Mouse (Mus musculus) kidney, adult 2 months (tissue): Measurements from ENCODE around the gene Fam45a. TPM values are rescaled to one million over a fixed set of nuclear protein-coding genes. Genes with fewer than 3 reads are reported as not detected.

ENCODE experiments used
- DNase-seq: peaks from one replicate; pipeline ENCODE4 v3.0.0; 2021
- H3K27ac ChIP-seq: fragments of 200-500 bp; 2 replicates; pipeline ENCODE4 v1.5.1; 2012; ENCODE audit warnings: low read depth, low read length, control low read depth, inconsistent platforms; ENCODE audit not compliant: insufficient read depth
- H3K27me3 ChIP-seq: fragments of 200-500 bp; replicated peaks from 2 replicates; pipeline ENCODE4 v1.6.1; 2012; ENCODE audit warnings: mild to moderate bottlenecking, moderate library complexity, low read length, inconsistent platforms; ENCODE audit not compliant: control insufficient read depth, insufficient read depth
- H3K36me3 ChIP-seq: fragments of 200-500 bp; 2 replicates; pipeline ENCODE4 v1.6.1; 2012; ENCODE audit warnings: mild to moderate bottlenecking, moderate library complexity, low read length, inconsistent platforms; ENCODE audit not compliant: control insufficient read depth, insufficient read depth
- H3K4me1 ChIP-seq: fragments of 200-500 bp; 2 replicates; pipeline ENCODE4 v1.6.1; 2011; ENCODE audit warnings: low read length; ENCODE audit not compliant: control insufficient read depth, insufficient read depth
- H3K4me3 ChIP-seq: fragments of 200-500 bp; 2 replicates; pipeline ENCODE4 v1.5.1; 2011; ENCODE audit warnings: mild to moderate bottlenecking, low read depth, low read length, control low read depth; ENCODE audit not compliant: insufficient read depth
- CTCF ChIP-seq: fragments of 200-500 bp; conservative IDR thresholded peaks from 2 replicates; pipeline ENCODE4 v1.5.1; 2011; ENCODE audit warnings: low read depth, mild to moderate bottlenecking, control low read depth, low read length, moderate library complexity, mixed read lengths; ENCODE audit not compliant: insufficient read depth, insufficient read length
- POLR2A ChIP-seq: fragments of 200-500 bp; IDR thresholded peaks from one replicate; pipeline ENCODE4 v1.6.1; 2011; ENCODE audit warnings: low read depth, low read length, control low read depth
- WGBS: fragments of 180-500 bp; shearing (Covaris S2); methylation state at CpG from one replicate; pipeline ENCODE4 v1.1.7; 2018; 5-methylcytosine and 5-hydroxymethylcytosine counted together
- polyA plus RNA-seq: library from polyadenylated mRNA; depleted of rRNA; stranded (reverse); fragments of >200 nt; gene quantifications from 2 replicates; pipeline ENCODE4 v1.2.3, GENCODE M21; 2012

The Fam45a gene
- polyA plus RNA-seq, 1 experiment: 17.2 TPM

- H3K36me3 ChIP-seq: no peaks in the 10 kb centered on the region
- no peak for TF ChIP-seq POLR2A
- no peak for TF ChIP-seq CTCF
- H3K4me3 ChIP-seq: peak overlapping the region; percentile 88
- DNase-seq: peak; percentile 2
- H3K4me1 ChIP-seq: peaks cover 12% of the 10 kb centered on the region
- H3K27me3 ChIP-seq: no peaks in the 10 kb centered on the region
- WGBS: 1% methylated on average over 7 of the region's 7 CpGs
- peak overlapping the region; percentile 89 for H3K27ac ChIP-seq
Observed at GRCm38 (mm10) chr19:60789452-60789851, 21.9 kb upstream of the Fam45a start.

GRCm38 (mm10) chr19:60789919-60790506 lies 21.4 kb upstream of the Fam45a start:
- peak; percentile 65 for DNase-seq
- no peak for TF ChIP-seq CTCF
- H3K4me3 ChIP-seq: peak overlapping the region; percentile 88
- no peaks in the 10 kb centered on the region for H3K36me3 ChIP-seq
- WGBS: under 1% methylated on average over 60 of the region's 60 CpGs
- peak overlapping the region; percentile 89 for H3K27ac ChIP-seq
- no peaks in the 10 kb centered on the region for H3K27me3 ChIP-seq
- H3K4me1 ChIP-seq: peaks cover 12% of the 10 kb centered on the region

GRCm38 (mm10) chr19:60790551-60791161 lies 20.7 kb upstream of the Fam45a start, which contains the start of gene Eif3a:
TSS of gene Eif3a (minus strand) at chr19:60790658.
- DNase-seq: peak; percentile 97
- H3K36me3 ChIP-seq: no peaks in the 10 kb centered on the region
- no peaks in the 10 kb centered on the region for H3K27me3 ChIP-seq
- peaks cover 12% of the 10 kb centered on the region for H3K4me1 ChIP-seq
- peak within 1 kb of the TSS; percentile 97 for H3K27ac ChIP-seq
- TF ChIP-seq CTCF: no peak
- TF ChIP-seq POLR2A: peak; percentile 75
- peak within 1 kb of the TSS; percentile 88 for H3K4me3 ChIP-seq
- under 1% methylated on average over 57 of the region's 57 CpGs for WGBS

GRCm38 (mm10) chr19:60791164-60791563 lies 20.2 kb upstream of the Fam45a start:
- peak overlapping the region; percentile 97 for H3K27ac ChIP-seq
- DNase-seq: no peak
- H3K4me3 ChIP-seq: peak overlapping the region; percentile 88
- 7% methylated on average over 9 of the region's 9 CpGs for WGBS
- no peak for TF ChIP-seq CTCF
- no peak for TF ChIP-seq POLR2A
- H3K36me3 ChIP-seq: no peaks in the 10 kb centered on the region
- no peaks in the 10 kb centered on the region for H3K27me3 ChIP-seq
- peaks cover 10% of the 10 kb centered on the region for H3K4me1 ChIP-seq

- WGBS: 83% methylated on average over 2 of the region's 2 CpGs
- TF ChIP-seq CTCF (no peak), POLR2A (no peak)
- Histone ChIP-seq H3K27me3 (no peaks in the 10 kb centered on the region), H3K36me3 (no peaks in the 10 kb centered on the region), H3K4me1 (peaks cover 3% of the 10 kb centered on the region; the same call in 1 of the 2 replicates), H3K4me3 (no peak overlapping the region), H3K27ac (no peak overlapping the region)
- no peak for DNase-seq
Observed at GRCm38 (mm10) chr19:60793170-60793707, 18.1 kb upstream of the Fam45a start.

- Histone ChIP-seq H3K27me3 (no peaks in the 10 kb centered on the region), H3K4me1 (no peaks in the 10 kb centered on the region; the same call in 1 of the 2 replicates), H3K4me3 (no peak overlapping the region), H3K36me3 (no peaks in the 10 kb centered on the region), H3K27ac (no peak overlapping the region)
- TF ChIP-seq POLR2A: no peak
- no peak for TF ChIP-seq CTCF
- DNase-seq: peak; percentile 43
- 86% methylated on average over 2 of the region's 2 CpGs for WGBS
Observed at GRCm38 (mm10) chr19:60795244-60795643, 16.1 kb upstream of the Fam45a start.

- H3K36me3 ChIP-seq: no peaks in the 10 kb centered on the region
- no peak for DNase-seq
- TF ChIP-seq CTCF: no peak
- TF ChIP-seq POLR2A: no peak
- H3K4me3 ChIP-seq: no peak overlapping the region
- no peaks in the 10 kb centered on the region for H3K27me3 ChIP-seq
- WGBS: 94% methylated on average over 2 of the region's 2 CpGs
- H3K4me1 ChIP-seq: no peaks in the 10 kb centered on the region
- no peak overlapping the region for H3K27ac ChIP-seq
Observed at GRCm38 (mm10) chr19:60797415-60797814, 14.0 kb upstream of the Fam45a start.
